Mouse (Mus musculus): ENCODE data around the gene Lipk. TPM values are rescaled to one million over a fixed set of nuclear protein-coding genes. Genes with fewer than 3 reads are reported as not detected.

Lipk gene
- total RNA-seq (2021) = not detected

DNA sequence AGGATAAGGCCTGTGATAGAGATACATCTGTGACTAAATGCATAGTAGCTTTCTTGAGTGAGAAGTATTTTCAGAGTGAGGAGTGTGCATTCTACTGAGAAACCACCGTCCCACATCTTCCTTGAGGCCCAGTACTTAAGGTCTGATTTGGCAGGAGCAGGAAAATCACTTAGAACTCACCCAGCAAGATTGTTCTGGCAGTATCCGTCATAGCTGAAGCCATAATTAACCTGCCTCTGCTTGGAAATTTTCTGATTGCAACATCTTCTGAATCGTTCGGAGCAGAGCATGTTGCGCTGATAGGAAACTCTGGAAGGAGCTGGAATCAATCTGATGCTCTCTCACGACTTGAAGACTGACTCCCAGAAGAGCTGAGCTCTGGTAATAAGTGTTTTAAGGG lies at the start of gene Lipk:
Lipk (plus strand) TSS at position 289 of the 400 bp plus-strand sequence.
- no peak for DNase-seq

DNA sequence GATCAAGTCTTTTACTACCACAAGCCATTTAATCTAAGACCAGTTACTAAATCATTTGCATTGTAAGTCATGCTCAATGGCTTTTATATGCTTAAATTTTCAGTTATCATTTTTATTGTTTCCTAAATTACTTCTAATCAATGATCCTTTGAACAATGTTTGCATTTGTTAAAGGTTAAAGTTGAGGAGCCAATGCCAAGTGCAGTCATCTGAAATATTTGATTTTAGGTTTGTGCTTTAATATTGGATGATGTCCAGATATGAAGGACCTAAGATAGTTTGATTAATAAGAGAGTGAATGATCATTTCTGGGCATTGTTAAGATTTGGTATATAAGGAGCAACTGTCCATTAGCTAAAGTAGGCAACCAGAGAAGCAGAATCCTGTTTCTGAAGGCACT lies 47.2 kb upstream of the Lipk start, which contains the start of gene Lipf:
Lipf (plus strand) TSS at position 301 of the 400 bp plus-strand sequence.
- DNase-seq = no peak

DNA sequence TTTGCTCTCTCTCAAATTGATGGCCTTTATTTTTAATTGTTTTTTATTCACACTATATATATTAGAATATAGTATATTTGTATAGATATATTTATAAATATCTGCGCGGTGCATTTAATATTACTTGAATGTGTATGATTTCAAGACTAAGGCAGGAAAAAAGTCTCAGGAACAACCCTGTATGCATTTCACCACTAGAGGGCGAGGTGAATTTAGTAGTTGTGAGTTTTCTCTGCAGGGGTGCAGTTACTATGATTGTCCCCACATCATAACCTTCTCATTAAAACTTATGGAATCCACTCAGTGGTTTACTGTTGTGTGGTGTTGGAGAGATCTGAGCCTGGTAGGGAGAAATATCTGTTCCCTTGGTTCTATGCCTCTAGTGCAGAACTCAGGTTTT lies 29.1 kb upstream of the Lipk start:
- DNase-seq = no peak

DNA sequence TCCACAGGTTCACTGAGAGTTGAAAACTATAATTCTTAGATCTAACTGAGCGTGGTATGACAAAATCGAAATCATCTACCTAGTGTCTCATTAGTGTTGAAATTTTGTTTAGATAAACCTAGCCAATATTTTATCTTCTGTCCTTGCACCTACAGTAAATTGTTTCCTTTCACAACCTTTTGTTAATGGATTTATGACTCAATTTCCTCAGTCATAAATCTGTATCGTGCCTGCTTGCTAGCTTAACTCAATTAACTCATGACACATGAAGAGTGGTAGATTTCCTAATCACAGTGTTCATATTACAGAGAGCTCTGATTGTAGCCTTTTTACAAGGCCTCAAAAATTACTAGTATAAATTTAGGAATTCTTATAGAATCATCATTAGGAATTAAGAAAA lies 25.0 kb upstream of the Lipk start:
- no peak for DNase-seq

DNA sequence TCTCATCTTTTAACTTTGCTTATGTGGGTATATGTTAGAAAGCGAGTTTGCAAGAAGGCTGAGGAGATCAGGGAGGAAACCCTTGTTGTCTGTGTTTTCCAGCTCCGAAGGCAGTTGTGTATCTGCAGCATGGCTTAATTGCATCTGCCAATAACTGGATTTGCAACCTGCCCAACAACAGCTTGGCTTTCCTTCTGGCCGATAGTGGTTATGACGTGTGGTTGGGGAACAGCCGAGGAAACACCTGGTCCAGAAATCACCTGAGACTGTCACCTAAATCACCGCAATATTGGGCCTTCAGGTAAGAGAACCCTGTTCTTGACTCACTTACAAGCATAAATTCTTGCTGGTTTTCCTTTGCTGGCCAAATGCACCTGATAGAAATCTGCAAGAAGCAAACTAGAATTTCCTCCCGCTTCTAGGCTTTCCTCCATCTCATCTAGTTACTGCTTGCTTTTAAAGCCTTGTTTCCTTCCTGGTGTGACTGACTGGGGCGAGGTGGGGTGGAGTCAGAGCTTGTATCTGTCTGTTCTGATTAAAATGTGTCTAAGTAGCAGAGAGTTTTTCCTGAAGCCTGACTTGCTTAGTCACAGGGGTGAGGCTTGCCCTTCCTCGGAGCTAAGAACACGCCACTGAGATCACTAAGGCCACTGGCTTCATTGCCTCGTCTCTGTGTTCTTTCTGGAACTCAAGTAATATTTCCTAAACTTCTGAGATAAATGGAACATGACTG lies 13.5 kb downstream of the Lipk start:
- DNase-seq = no peak

DNA sequence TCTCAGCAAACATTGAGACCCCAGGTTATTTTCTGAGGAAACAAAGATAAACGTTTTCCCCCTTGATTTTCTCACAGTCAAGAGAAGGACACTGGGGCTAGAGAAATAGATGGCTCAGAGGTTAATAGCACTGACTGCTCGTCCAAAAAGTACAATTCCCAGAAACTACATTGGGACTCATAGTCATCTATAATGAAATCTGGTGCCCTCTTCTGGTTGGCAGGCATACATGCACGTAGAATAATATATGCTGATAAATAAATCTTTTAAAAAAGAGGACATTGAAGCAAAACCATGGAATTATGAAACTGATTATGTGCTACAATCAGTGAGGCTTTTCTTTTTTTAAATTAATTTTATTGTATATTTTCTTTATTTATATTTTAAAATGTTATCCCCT lies 14.7 kb downstream of the Lipk start:
- DNase-seq = no peak

DNA sequence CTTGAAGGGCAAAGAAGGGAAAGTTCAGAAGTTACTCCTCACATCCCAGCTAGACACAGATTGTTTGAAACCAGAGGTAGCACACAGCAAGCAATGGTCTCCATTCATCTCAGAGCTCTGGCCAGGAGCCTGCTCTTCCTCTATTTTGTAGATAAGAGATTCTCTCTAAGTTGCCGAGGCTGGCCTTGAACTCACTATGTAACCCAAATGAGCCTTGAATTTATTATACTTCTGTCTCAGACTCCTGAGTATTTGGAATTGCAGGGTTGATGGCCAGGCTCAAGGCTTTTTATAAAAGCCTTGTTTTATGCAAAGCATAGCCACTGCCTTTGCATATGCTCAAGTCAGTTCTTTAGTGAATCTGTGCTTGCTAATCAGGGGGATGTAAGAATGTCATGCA lies 31.6 kb downstream of the Lipk start:
- no peak for DNase-seq

DNA sequence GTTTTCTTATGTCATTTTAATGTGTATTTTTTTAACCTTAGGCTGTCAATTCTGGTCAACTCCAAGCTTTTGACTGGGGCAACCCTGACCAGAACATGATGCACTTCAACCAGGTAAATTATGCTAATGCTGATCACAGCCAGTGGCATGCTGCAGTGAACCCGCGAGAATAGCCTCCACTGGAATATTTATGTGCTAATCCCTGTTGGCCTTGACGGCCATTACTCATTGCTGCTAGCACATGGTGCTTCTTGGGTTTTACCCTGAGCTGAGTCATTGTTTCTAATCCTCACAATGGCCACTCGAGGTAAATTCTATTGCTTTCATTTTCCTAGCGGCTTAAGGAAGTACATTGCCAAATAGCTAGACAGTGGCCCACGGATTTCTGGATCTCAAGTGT lies 34.9 kb downstream of the Lipk start:
- DNase-seq = no peak

DNA sequence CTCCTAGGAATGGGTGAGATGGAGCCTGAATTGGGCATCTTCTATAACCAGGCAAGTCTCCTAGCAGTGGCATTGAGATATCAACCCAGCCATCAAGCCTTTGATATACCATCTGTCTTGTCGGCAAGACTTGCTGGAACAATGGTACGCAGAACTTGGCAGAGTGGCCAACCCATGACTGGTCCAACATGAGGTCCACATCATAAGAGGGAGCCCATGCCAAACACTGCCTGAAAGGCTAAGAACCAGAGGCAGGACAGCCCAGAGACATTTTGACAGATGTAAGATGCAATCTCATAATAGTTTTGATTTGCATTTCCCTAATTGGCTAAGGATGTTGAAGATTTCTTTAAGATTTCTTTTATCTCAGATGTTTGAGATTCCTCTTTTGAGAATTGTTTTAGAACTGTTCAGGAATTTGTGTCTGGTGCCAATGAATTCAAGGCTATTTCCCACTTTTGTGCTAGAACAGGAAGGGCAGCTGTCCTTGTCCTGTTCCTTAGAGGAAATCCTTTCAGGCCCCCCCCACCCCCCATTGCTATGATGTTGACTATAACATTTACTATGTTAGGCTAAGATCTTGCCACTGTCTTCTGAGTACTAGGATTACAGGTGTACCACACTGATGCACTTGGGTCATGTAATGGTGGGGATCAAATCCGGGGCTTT lies 41.4 kb downstream of the Lipk start:
- no peak for DNase-seq

DNA sequence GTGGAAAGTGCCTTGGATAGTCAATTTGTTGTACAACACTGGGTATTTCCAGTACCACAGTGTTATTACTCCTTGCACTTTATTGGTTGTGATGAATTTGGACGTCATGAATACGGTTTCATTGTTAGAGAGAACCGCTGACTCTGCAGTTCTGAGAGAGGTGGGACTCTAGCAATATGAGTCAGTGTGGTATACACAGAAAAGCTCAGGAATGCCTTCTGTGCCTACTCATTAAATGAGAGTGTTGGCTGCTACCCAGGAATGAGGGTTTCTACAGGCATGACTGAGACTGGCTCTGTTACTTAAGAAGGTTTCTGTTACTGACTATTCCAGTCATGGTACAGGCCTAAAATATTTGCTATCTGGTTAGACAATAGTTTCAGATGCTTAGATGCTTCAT lies 43.4 kb downstream of the Lipk start:
- no peak for DNase-seq

DNA sequence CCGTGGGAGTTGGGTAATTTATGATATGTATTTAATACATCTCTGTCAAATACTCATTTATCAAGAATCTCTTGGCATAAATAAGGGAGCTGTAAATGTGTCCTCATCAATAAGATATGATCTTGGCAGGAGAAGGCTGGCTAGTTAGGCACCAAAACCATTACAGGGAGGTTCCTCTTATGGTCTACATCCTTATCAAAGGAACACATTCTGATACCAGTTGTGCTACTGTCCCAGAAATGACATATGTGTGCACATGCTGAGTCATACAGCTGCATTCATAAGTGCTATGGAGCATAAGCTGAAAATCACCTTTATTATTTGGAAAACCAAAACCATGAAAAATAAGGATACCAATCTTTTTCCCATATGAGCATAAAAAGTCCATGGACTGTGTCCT lies 55.5 kb downstream of the Lipk start:
- DNase-seq = no peak

DNA sequence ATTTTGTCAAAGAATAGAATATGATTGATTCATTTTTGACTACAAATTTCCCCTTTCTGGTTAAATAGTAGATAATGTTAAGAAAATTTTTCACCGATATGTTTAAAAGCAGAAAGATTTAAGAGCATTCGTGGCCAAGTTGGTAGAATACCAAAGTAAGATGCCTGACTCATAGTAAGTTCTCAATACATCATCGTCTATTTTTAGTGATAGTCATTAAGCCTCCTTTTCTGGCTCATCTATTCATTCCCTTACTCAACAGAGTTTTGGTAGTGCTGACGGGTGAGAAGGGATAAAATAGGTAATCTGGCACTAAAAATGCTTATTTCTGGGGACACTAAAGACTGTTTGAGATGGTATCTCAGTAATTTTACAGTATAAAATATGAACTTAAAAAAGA lies 56.0 kb downstream of the Lipk start:
- no peak for DNase-seq

DNA sequence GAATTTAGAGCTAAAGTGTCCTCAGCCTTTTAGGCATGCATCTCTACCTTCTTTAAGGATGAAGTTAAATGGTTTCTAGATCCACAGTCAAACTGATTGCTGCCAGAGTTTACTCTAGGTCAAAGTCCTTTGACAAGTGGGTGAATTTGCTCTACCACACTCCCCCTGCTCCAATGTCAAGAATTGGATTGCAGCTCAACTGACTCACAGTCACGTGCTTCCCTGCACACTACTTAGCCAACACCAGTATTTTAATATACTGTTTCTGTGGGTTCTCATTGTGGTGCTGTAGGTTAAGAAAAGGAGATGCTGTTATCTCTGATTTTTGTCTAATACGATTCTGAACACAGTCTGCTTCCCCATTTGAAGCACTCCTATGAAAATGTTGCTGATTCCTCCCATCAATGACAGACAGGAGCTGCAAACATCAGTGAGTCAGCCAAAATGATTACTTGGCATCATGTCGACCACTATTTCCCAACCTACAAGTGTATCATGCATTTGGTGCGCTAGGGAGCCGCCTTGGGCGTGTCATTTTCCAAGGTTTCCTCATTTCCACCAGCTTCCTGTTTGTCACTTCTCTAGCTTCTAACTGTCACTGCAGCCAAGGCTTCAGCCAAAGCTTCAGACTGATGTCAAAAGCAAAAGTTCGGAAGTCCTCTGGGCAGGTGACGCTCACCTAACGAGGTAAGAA lies 58.8 kb downstream of the Lipk start, which contains the start of gene Lipn:
Lipn (plus strand) TSS at position 580 of the 694 bp plus-strand sequence.
- DNase-seq = no peak

DNA sequence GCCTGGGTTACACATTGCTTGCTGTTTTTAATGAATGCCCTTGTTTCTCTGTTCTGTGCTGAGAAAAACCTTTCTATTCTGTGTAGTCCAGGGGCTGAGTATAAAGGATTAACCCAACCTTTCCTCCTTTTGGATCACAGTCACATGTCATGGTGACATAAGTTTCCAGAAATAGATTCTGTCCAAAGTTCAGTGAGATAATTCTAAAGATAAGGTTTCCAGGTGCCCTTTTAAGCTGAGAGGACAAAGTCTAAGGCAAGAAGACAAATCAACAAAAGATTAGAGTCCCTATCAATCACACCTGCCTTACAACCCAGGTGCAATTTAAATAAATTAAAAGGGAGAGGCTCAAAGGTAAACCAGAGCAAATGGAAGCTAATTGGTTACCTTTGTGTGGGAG lies 66.1 kb downstream of the Lipk start:
- DNase-seq = no peak

DNA sequence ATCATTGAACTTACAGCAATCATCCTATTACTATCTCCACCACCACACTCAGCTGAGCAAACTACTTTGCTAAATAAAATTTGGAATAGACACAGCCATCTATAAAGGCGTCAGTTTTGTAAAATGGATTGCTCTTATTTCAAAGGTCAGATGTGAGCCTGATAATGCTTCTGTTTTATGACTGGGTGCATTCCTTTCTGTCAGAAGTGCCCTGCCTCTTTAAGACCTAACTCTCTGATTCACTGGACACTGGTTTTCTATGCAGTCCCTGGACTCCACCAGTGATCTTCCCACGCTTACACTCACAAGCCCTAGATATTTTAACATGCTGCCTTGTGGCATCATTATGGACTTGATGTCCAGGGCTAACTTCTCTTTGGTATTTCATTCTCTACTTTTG lies 70.0 kb downstream of the Lipk start:
- no peak for DNase-seq

DNA sequence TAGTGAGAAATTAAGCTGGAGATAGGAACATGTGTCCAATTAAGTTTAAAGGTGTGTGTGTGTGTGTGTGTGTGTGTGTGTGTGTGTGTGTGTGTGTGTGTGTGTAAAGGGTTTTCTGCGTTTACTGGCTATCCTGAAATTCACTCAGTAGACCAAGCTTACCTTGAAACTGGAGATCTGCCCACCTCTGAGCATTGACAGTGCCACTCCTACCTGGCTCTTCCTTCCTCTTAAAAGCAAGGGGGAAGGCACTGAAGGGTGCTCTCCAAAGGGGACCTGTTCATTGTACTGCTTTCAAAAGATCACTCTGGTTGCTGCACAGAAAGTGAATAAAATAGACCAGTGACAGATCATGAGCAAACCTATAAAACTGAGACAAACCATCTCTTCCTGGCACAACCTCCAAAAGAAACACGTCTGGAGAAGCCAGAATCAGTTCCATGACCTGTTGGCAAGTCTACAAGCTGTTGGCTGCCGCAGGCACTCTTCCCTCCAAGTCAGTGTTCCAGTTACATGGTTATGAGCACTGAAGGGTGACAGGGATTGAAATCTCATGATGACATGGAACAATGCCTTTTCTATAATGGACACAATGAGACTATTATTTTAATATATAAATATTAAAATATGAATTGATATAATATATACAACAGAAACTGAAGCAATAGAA lies 81.1 kb downstream of the Lipk start:
- DNase-seq = no peak

DNA sequence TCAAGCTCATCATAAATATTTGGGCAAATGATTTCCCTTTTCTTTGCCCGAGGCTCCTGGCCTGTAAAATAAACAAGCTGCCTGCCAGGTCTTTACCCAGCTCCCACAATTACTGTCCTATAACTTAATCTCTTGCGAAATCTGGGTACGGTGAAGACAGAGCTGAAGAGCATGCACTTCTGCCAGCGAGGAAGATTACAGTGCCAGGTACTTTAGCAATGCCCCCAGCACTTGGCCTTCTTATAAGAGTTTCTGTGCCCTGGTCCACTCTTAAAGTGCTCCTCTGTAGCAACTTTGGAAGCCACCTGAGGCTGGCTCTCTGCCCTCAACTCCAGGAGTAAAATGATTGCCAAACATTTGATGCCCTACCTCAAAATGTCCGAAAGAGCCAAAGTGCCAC lies 87.3 kb downstream of the Lipk start:
- DNase-seq = no peak

DNA sequence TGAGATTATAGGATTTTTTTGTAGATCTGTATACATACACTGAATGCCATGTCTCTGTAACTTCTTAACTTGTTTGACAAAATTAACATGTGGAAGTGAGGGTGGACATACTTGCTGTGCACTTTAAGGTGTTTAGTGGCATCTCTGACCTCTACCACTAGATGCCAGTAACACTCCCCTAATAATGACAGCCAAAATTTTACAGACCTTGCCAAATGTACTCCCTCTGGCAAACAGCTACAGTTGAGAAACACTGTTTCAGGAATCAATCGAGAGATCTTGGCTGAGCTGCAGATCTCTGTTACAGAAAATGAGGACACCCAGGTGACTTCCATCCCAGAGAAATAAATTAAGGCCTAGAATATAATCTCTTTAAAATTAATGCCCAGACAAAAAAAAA lies 88.1 kb downstream of the Lipk start:
- no peak for DNase-seq

Small RNAs within 50 kb of the gene (microRNA-seq; reads per million reads assigned to microRNA genes)
- 0 reads per million in 2 experiments for gene Gm23334

Other genes with a start within 250 kb of the Lipk start
- 1 to 10 TPM; 4.6 to 4.7 TPM for gene Lipo3, start 246.3 kb upstream of the Lipk start, total RNA-seq (2021)
- gene Lipo1, start 220.8 kb upstream of the Lipk start, total RNA-seq (2021) = not detected
- gene Lipf, start 47.1 kb upstream of the Lipk start, total RNA-seq (2021) = not detected
- gene Lipn, start 59.1 kb downstream of the Lipk start, total RNA-seq (2021) = not detected
- under 1 TPM in 1 of 2 experiments, not detected in 1; 0.51 TPM for gene Lipm, start 92.6 kb downstream of the Lipk start, total RNA-seq (2021)
- not detected for gene Ankrd22, start 157.8 kb downstream of the Lipk start, total RNA-seq (2021)
- 10 to 100 TPM; 20.4 to 20.8 TPM for gene Stambpl1, start 183.9 kb downstream of the Lipk start, total RNA-seq (2021)
- 10 to 100 TPM; 13.7 to 16.7 TPM for gene Acta2, start 247.3 kb downstream of the Lipk start, total RNA-seq (2021)